Mouse (Mus musculus) midbrain, postnatal 0 days (tissue): ENCODE results near the gene Gnat1. TPM values are rescaled to one million over a fixed set of nuclear protein-coding genes. Genes with fewer than 3 reads are reported as not detected.

Source experiments
- ATAC-seq: fragments of 200-750 bp; cut with Nextera tagmentation; 2 replicates; pipeline ENCODE4 v1.8.0; 2017; ENCODE audit warnings: moderate number of reproducible peaks, mild to moderate bottlenecking, moderate TSS enrichment, moderate library complexity; ENCODE audit not compliant: low FRiP score
- DNase-seq: peaks from one replicate; pipeline ENCODE4 v3.0.0-alpha.2; 2015; ENCODE audit warnings: low spot score
- H3K27ac ChIP-seq: fragments of 300-500 bp; sonication (generic); 2 replicates; pipeline ENCODE4 v1.5.1; 2014; ENCODE audit warnings: low read depth, mild to moderate bottlenecking, low read length, mixed read lengths
- H3K27me3 ChIP-seq: fragments of 300-500 bp; sonication (generic); 2 replicates; pipeline ENCODE4 v1.6.1; 2014; ENCODE audit warnings: low read length, control low read depth, mixed read lengths; ENCODE audit not compliant: insufficient read depth
- H3K36me3 ChIP-seq: fragments of 300-500 bp; sonication (generic); 2 replicates; pipeline ENCODE4 v1.6.1; 2014; ENCODE audit warnings: low read length, control low read depth, mixed read lengths; ENCODE audit not compliant: insufficient read depth
- H3K4me1 ChIP-seq: fragments of 300-500 bp; sonication (generic); 2 replicates; pipeline ENCODE4 v1.6.1; 2014; ENCODE audit warnings: mild to moderate bottlenecking, control low read depth, antibody characterized with exemption, low read length, mixed read lengths; ENCODE audit not compliant: insufficient read depth
- H3K4me2 ChIP-seq: fragments of 300-500 bp; sonication (generic); 2 replicates; pipeline ENCODE4 v1.6.1; 2014; ENCODE audit warnings: low read depth, mild to moderate bottlenecking, low read length, mixed read lengths; ENCODE audit not compliant: poor library complexity, severe bottlenecking
- H3K4me3 ChIP-seq: fragments of 300-500 bp; sonication (generic); 2 replicates; pipeline ENCODE4 v1.5.1; 2014; ENCODE audit warnings: low read depth, mild to moderate bottlenecking, low read length, moderate library complexity
- H3K9ac ChIP-seq: fragments of 300-500 bp; sonication (generic); replicated peaks from 2 replicates; pipeline ENCODE4 v1.6.1; 2014; ENCODE audit warnings: mild to moderate bottlenecking, low read length, moderate library complexity, mixed read lengths; ENCODE audit not compliant: poor library complexity, severe bottlenecking
- H3K9me3 ChIP-seq: fragments of 300-500 bp; sonication (generic); 2 replicates; pipeline ENCODE4 v1.6.1; 2016; ENCODE audit warnings: low read length, control low read depth
- CTCF ChIP-seq: IDR thresholded peaks from 2 replicates; pipeline ENCODE4 v1.5.1; 2016; ENCODE audit warnings: antibody characterized with exemption, mild to moderate bottlenecking
- WGBS: fragments of 180-500 bp; shearing (Covaris S2); extraction: QIAGEN DNeasy Blood & Tissue Kit; methylation state at CpG from one replicate; pipeline ENCODE4 v1.1.7; 2014; 5-methylcytosine and 5-hydroxymethylcytosine counted together
- polyA plus RNA-seq: library from polyadenylated mRNA; unstranded; fragments of >200 nt; fragmentation: Nextera tagmentation; extraction: Ambion mirVana; gene quantifications from 2 replicates; pipeline ENCODE4 v1.2.1, GENCODE M21; 2015
- total RNA-seq: library from RNA; depleted of rRNA; stranded (reverse); fragments of >200 nt; gene quantifications from 2 replicates; pipeline ENCODE4 v1.2.3, GENCODE M21; 2014; rRNA removed

Gnat1 gene
- total RNA-seq (0.52 and 0.55 TPM in 2 replicates), polyA plus RNA-seq (2.3 and 2.6 TPM in 2 replicates)

DNA sequence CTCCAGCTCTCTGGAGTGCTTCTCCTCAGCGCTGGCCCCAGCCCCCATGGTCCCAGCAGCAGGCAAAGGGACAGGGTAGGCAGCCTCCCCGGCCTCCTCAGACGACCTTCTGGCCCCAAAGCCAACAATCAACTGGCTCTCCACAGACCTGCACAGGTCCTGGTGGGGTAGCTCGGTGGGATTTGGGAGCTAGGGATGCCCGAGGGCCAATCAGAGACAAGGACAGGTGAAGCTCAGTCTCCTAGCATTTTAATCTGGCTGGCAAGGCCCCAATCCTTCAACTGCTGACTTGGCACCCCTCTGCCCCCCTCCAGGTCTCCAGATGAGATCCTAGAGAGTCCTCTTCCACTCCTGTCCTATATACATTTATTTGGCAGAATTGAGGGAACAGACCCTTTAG lies at the start of gene Gnat1:
Gene Gnat1 (minus strand): TSS at position 212 of the 400 bp plus-strand sequence.
- no peak for DNase-seq
- H3K4me1 ChIP-seq, result no peaks in the 10 kb centered on the region
- peak within 1 kb of the TSS; percentile 24; the same call in 1 of the 2 replicates for H3K9ac ChIP-seq
- no peak within 1 kb of the TSS for H3K4me3 ChIP-seq
- no peaks in the 10 kb centered on the region for H3K9me3 ChIP-seq
- no peak within 1 kb of the TSS for H3K27ac ChIP-seq
- TF ChIP-seq CTCF, result no peak
- H3K27me3 ChIP-seq, result peaks cover 12% of the 10 kb centered on the region; the same call in 1 of the 2 replicates
- no peak for ATAC-seq
- H3K4me2 ChIP-seq, result no peak within 1 kb of the TSS
- 38% methylated on average over 5 of the region's 5 CpGs for WGBS
- peaks cover 14% of the 10 kb centered on the region for H3K36me3 ChIP-seq

GRCm38 (mm10) chr9:107728919-107729670 lies 49.6 kb upstream of the Gnat1 start:
- H3K9me3 ChIP-seq, result no peaks in the 10 kb centered on the region
- peak overlapping the region; percentile 12; the same call in 1 of the 2 replicates for H3K4me2 ChIP-seq
- peak overlapping the region; percentile 89 for H3K27ac ChIP-seq
- H3K4me3 ChIP-seq, result no peak overlapping the region
- no peaks in the 10 kb centered on the region for H3K27me3 ChIP-seq
- WGBS, result 50% methylated on average over 6 of the region's 6 CpGs
- TF ChIP-seq CTCF, result no peak
- H3K9ac ChIP-seq, result no peak overlapping the region
- peaks cover 31% of the 10 kb centered on the region for H3K4me1 ChIP-seq
- ATAC-seq (no peak; the same call in 1 of the 2 replicates), DNase-seq (no peak)
- no peaks in the 10 kb centered on the region for H3K36me3 ChIP-seq

- ATAC-seq (peak; percentile 69), DNase-seq (peak; percentile 64)
- no peak for TF ChIP-seq CTCF
- Histone ChIP-seq H3K4me1 (peaks cover 42% of the 10 kb centered on the region), H3K27ac (peak overlapping the region; percentile 65), H3K36me3 (no peaks in the 10 kb centered on the region), H3K9me3 (no peaks in the 10 kb centered on the region), H3K27me3 (no peaks in the 10 kb centered on the region), H3K4me2 (no peak overlapping the region), H3K4me3 (no peak overlapping the region), H3K9ac (0 out of 2 replicates have a peak overlapping the region, but pooled peaks have one; percentile 13)
- WGBS, result 33% methylated on average over 3 of the region's 3 CpGs
Measured at GRCm38 (mm10) chr9:107727041-107727440, 47.5 kb upstream of the Gnat1 start.

DNA sequence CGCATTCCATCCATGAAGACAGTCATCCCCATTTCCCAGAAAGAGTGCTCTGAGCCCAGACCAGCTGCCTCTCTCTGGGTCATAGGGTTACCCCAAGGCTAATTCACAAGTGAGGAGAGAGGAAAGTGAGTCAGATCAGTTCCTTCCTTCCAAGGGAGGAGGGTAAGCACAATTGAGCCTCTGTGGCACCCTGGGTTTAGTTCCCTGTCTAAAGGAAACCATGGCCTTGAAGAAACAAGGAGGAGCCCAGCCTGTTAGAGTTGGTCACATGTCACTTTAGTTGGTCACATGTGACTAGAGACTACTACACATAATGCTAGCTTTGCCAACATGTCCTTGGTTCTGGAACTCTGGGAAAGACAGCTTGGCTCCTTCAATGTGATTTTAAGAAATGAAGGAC lies 45.3 kb upstream of the Gnat1 start:
- Histone ChIP-seq H3K27me3 (no peaks in the 10 kb centered on the region), H3K36me3 (no peaks in the 10 kb centered on the region), H3K4me1 (peaks cover 41% of the 10 kb centered on the region), H3K4me3 (no peak overlapping the region), H3K4me2 (no peak overlapping the region), H3K9ac (no peak overlapping the region), H3K27ac (no peak overlapping the region; the same call in 1 of the 2 replicates), H3K9me3 (no peaks in the 10 kb centered on the region)
- 90% methylated on average over 1 of the region's 1 CpGs for WGBS
- TF ChIP-seq CTCF, result no peak
- ATAC-seq, result no peak
- DNase-seq, result no peak

DNA sequence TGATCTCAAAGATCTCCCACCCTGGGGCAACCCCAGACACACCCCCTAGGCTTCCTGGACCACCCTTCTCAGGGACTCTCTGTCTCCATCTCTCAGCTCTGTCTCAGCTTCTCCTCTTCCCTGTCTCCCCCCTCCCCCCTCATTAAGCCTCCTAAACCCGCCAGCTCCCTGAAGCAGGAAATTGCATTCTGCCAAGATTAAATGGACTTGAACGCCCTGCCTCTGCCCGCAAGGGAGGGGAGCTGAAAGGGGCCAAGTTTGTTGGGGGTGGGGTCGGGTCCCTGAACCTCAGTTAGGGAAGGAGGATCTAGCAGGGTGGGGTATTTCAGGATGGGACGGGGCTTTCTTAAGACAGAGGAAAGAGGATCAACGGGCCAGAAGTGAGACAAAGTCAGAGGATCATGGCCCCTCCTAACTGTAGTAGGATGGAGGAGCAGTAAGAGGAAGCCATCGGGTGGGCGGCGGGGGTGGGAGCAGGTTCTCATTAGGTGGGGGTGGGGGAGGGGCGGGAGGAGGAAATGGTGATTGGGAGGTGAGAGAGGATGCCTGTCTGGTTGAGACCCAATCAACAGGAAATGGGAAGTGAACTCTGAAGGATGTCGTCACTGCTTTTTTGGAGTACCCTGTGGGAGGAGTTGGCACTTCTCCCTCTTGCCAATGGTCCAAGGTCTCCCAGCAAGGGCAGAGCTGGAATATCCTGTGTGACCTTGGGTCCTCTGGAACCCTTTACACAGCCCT lies 44.5 kb upstream of the Gnat1 start:
- 0 out of 2 replicates have a peak, but pooled peaks have one; percentile 41 for ATAC-seq
- H3K27ac ChIP-seq, result peak overlapping the region; percentile 63
- WGBS, result 3% methylated on average over 9 of the region's 11 CpGs

More for the DNA sequence above, 44.5 kb upstream of the Gnat1 start:
- no peaks in the 10 kb centered on the region for H3K36me3 ChIP-seq
- no peak overlapping the region for H3K4me2 ChIP-seq
- DNase-seq, result peak; percentile 79
- H3K9me3 ChIP-seq, result no peaks in the 10 kb centered on the region
- no peaks in the 10 kb centered on the region for H3K27me3 ChIP-seq
- peaks cover 33% of the 10 kb centered on the region for H3K4me1 ChIP-seq
- TF ChIP-seq CTCF, result no peak
- H3K9ac ChIP-seq, result 0 out of 2 replicates have a peak overlapping the region, but pooled peaks have one; percentile 29
- H3K4me3 ChIP-seq, result no peak overlapping the region
